Mouse (Mus musculus) limb, embryonic 10.5 days (tissue): ENCODE measurements around the gene Esam. TPM values are rescaled to one million over a fixed set of nuclear protein-coding genes. Genes with fewer than 3 reads are reported as not detected.

Experiments used
- DNase-seq: peaks from one replicate; pipeline ENCODE4 v3.0.0-alpha.2; 2017; ENCODE audit warnings: low spot score
- H3K27ac ChIP-seq: fragments of 300-500 bp; sonication (generic); 2 replicates; pipeline ENCODE4 v1.5.1; 2016; ENCODE audit warnings: mild to moderate bottlenecking
- H3K27me3 ChIP-seq: fragments of 300-500 bp; sonication (generic); 2 replicates; pipeline ENCODE4 v1.6.1; 2016; ENCODE audit warnings: low read depth, mild to moderate bottlenecking; ENCODE audit not compliant: poor library complexity, severe bottlenecking
- H3K36me3 ChIP-seq: fragments of 300-500 bp; sonication (generic); 2 replicates; pipeline ENCODE4 v1.6.1; 2016; ENCODE audit warnings: mild to moderate bottlenecking, moderate library complexity
- H3K4me1 ChIP-seq: fragments of 300-500 bp; sonication (generic); 2 replicates; pipeline ENCODE4 v1.6.1; 2016
- H3K4me3 ChIP-seq: fragments of 300-500 bp; sonication (generic); 2 replicates; pipeline ENCODE4 v1.5.1; 2016; ENCODE audit warnings: mild to moderate bottlenecking, moderate library complexity
- H3K9me3 ChIP-seq: fragments of 300-500 bp; sonication (generic); replicated peaks from 2 replicates; pipeline ENCODE4 v1.6.1; 2016; ENCODE audit warnings: mild to moderate bottlenecking
- WGBS: fragments of 180-500 bp; shearing (Covaris S2); methylation state at CpG from one replicate; pipeline ENCODE4 v1.1.7; 2016; 5-methylcytosine and 5-hydroxymethylcytosine counted together
- polyA plus RNA-seq: library from polyadenylated mRNA; unstranded; fragments of >200 nt; fragmentation: Nextera tagmentation; extraction: Ambion mirVana; gene quantifications from 2 replicates; pipeline ENCODE4 v1.2.1, GENCODE M21; 2016

Gene Esam
- polyA plus RNA-seq, 1 experiment from 2014 or later, result 34.3 TPM

- Histone ChIP-seq H3K4me3 (no peak overlapping the region), H3K9me3 (no peaks in the 10 kb centered on the region), H3K36me3 (no peaks in the 10 kb centered on the region), H3K27ac (no peak overlapping the region), H3K27me3 (no peaks in the 10 kb centered on the region), H3K4me1 (no peaks in the 10 kb centered on the region)
- no peak for DNase-seq
- 84% methylated on average over 5 of the region's 5 CpGs for WGBS
Measured at GRCm38 (mm10) chr9:37583594-37583993, 55.7 kb downstream of the Esam start.

DNA sequence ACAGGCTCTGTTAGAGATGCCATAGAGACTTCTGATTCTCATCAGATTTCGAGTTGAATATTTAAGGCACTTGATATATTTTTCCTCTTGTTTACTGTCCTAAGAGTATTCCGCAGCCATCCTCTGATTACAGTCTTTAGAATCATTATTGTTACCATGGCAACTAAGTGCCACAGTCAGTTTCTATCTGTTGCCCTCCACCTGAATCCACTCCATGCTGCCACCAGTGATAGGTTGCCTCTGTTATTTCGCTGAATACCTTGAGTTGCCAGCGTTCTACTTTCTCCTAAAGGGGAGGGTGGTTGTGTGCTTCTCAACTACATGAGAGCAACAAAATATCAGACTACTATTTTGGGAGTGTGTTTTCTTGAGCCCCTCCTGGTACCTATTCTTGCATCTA is 58.8 kb downstream of the Esam start:
- Histone ChIP-seq H3K9me3 (no peaks in the 10 kb centered on the region), H3K4me3 (no peak overlapping the region), H3K27ac (no peak overlapping the region), H3K36me3 (no peaks in the 10 kb centered on the region), H3K4me1 (no peaks in the 10 kb centered on the region), H3K27me3 (no peaks in the 10 kb centered on the region)
- no peak for DNase-seq
- WGBS, result 86% methylated on average over 4 of the region's 4 CpGs

Other genes starting within 250 kb of the Esam start
- 8.3 and 8.8 TPM in 2 replicates for gene Ccdc15, start 179.6 kb upstream of the Esam start, polyA plus RNA-seq
- gene Hepacam, start 160.7 kb upstream of the Esam start, polyA plus RNA-seq, result 0.04 TPM in 1 of 2 replicates, not detected in the other
- 9.9 and 10.3 TPM in 2 replicates for gene Robo4, start 126.2 kb upstream of the Esam start, polyA plus RNA-seq
- 0.10 TPM in 1 of 2 replicates, not detected in the other for gene Robo3, start 94.8 kb upstream of the Esam start, polyA plus RNA-seq
- 33.1 and 38.0 TPM in 2 replicates for gene Msantd2, start 38.8 kb upstream of the Esam start, polyA plus RNA-seq
- gene Vsig2, start 11.2 kb downstream of the Esam start, polyA plus RNA-seq, result 0.55 and 0.74 TPM in 2 replicates
- gene Nrgn, start 24.8 kb downstream of the Esam start, polyA plus RNA-seq, result 0.89 and 1.9 TPM in 2 replicates
- gene Siae, start 27.6 kb downstream of the Esam start, polyA plus RNA-seq, result 3.1 and 3.4 TPM in 2 replicates
- gene Spa17, start 85.6 kb downstream of the Esam start, polyA plus RNA-seq, result 5.4 and 6.4 TPM in 2 replicates
- gene Tbrg1, start 129.2 kb downstream of the Esam start, polyA plus RNA-seq, result 124 and 128 TPM in 2 replicates
- gene Panx3, start 141.2 kb downstream of the Esam start, polyA plus RNA-seq, result not detected in 2 replicates
- gene Olfr160, start 188.2 kb downstream of the Esam start, polyA plus RNA-seq, result not detected in 2 replicates
- gene Olfr874, start 217.0 kb downstream of the Esam start, polyA plus RNA-seq, result not detected in 2 replicates
- not detected in 2 replicates for gene Olfr875, start 243.8 kb downstream of the Esam start, polyA plus RNA-seq